8 mouse cellular contexts compared by ENCODE assay signal in the genomic region with DNA sequence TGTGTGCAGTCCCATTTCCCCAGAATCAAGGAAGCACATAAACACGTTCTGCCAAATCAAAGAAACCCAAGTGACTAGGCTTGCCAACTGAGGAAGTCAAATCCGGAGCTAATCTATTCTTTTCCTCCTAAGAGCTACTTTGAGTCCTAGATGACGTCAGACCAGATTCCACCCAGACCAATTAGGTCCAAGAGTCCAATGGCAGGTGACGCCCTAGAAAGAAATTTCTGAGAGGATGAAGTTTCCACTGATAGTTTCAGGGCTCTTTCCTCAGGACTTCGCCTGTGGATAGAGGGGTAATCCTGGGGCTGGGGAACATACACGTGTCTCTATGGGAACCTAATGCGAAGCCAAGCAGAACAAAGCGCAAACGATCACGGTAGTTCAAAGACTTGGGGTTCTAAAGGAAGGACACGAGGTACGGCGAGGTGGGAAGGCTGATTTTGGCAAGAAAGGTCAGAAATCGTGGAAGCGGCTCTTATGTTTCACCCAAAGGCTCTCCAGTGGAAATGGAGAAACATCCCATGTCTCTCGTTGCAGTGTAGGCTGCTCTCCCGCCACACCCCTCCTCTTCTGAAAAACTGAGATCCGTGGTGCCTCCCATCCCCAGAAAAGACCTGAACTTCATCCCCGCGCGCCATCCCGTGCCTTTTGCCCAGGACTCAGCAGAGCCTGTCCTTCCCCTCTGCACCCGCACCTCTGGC. TPM values are rescaled to one million over a fixed set of nuclear protein-coding genes. Genes with fewer than 3 reads are reported as not detected.
DNase-seq lines count a peak whose midpoint lies in the region; ATAC-seq and TF ChIP-seq lines count a peak whose summit lies in the region.

No protein-coding gene starts in this region.

- H3K27ac ChIP-seq in intestine, embryonic 16.5 days (ENCODE audit: low read length), result peak overlapping the region; percentile 97
- peak overlapping the region; percentile 90 for H3K27ac ChIP-seq in stomach, embryonic 14.5 days (ENCODE audit: low read length)

- peak overlapping the region; percentile 87 for H3K9ac ChIP-seq in intestine, embryonic 16.5 days (ENCODE audit: low read depth, low read length)
- peak overlapping the region; percentile 59 for H3K9ac ChIP-seq in stomach, embryonic 14.5 days (replicated peaks; ENCODE audit: low read depth, low read length)

- under 1% methylated on average over 23 of the region's 23 CpGs for WGBS in intestine, embryonic 16.5 days
- WGBS in lung, adult 2 months, result 2% methylated on average over 23 of the region's 23 CpGs
- under 1% methylated on average over 23 of the region's 23 CpGs for WGBS in stomach, embryonic 14.5 days

- peak; percentile 65 for ATAC-seq in intestine, embryonic 16.5 days
- ATAC-seq in stomach, embryonic 14.5 days (ENCODE audit: insufficient number of reproducible peaks, insufficient read depth, low FRiP score, low read depth), result no peak; the same call in 1 of the 2 replicates

- H3K4me3 ChIP-seq in intestine, embryonic 16.5 days (ENCODE audit: low read length), result peak overlapping the region; percentile 84
- peak overlapping the region; percentile 98 for H3K4me3 ChIP-seq in lung, adult 2 months (replicated peaks; ENCODE audit: extremely low read depth, low read depth, low read length)
- H3K4me3 ChIP-seq in stomach, embryonic 14.5 days (ENCODE audit: low read depth, low read length), result peak overlapping the region; percentile 66

- H3K9me3 ChIP-seq in intestine, embryonic 16.5 days (ENCODE audit: control insufficient read depth, low read length), result no peaks in the 10 kb centered on the region
- no peaks in the 10 kb centered on the region for H3K9me3 ChIP-seq in stomach, embryonic 14.5 days (ENCODE audit: control insufficient read depth, low read depth, low read length)

- peak overlapping the region; percentile 75 for H3K4me2 ChIP-seq in intestine, embryonic 16.5 days (ENCODE audit: low read depth, low read length)
- H3K4me2 ChIP-seq in stomach, embryonic 14.5 days (replicated peaks; ENCODE audit: low read depth, low read length), result peak overlapping the region; percentile 60

- TF ChIP-seq POLR2A in lung, adult 2 months (IDR thresholded peaks at IDR 0.05; ENCODE audit: borderline replicate concordance, extremely low read depth, low read depth, low read length), result no peak

- peak; percentile 50 for DNase-seq in gastrocnemius, adult 18-20 months (ENCODE audit: low spot score)
- DNase-seq in gastrocnemius, postnatal 36 days, result no peak
- DNase-seq in adrenal gland, postnatal 14 days, result peak; percentile 59
- peak; percentile 98 for DNase-seq in heart, adult 11 months
- DNase-seq in lung, adult 2 months, result peak; percentile 52
- no peak for DNase-seq in urinary bladder, postnatal 10 days (ENCODE audit: low spot score)

- H3K4me1 ChIP-seq in intestine, embryonic 16.5 days (ENCODE audit: control insufficient read depth, insufficient read depth, low read length), result peaks cover 23% of the 10 kb centered on the region
- H3K4me1 ChIP-seq in lung, adult 2 months (ENCODE audit: control insufficient read depth, insufficient read depth, low read length), result peaks cover 15% of the 10 kb centered on the region
- peaks cover 20% of the 10 kb centered on the region for H3K4me1 ChIP-seq in stomach, embryonic 14.5 days (ENCODE audit: control insufficient read depth, insufficient read depth, low read length)

- intact Hi-C loops in gastrocnemius, postnatal 36 days (cut with DNase I), result loop anchor here (2.0 kb wide), 1 partner anchor 23 kb away; a partner anchor contains a TSS

- H3K27me3 ChIP-seq in intestine, embryonic 16.5 days (replicated peaks; ENCODE audit: control insufficient read depth, insufficient read depth, low read length), result no peaks in the 10 kb centered on the region
- no peaks in the 10 kb centered on the region for H3K27me3 ChIP-seq in stomach, embryonic 14.5 days (ENCODE audit: control insufficient read depth, insufficient read depth, low read length)

- no peaks in the 10 kb centered on the region; the same call in 1 of the 2 replicates for H3K36me3 ChIP-seq in intestine, embryonic 16.5 days (ENCODE audit: control insufficient read depth, insufficient read depth, low read length)
- H3K36me3 ChIP-seq in stomach, embryonic 14.5 days (ENCODE audit: control insufficient read depth, insufficient read depth, low read length), result peaks cover 10% of the 10 kb centered on the region

- no peak for TF ChIP-seq CTCF in lung, adult 2 months (IDR thresholded peaks at IDR 0.05; ENCODE audit: insufficient read depth, low read length)

RNA-seq across cellular contexts. Expression of a gene that starts 0.6 kb away (rescaled TPM):
- total RNA-seq in gastrocnemius, adult 18-20 months (2021), result 10 to 100 TPM; 44.0 to 48.1 TPM
- 10 to 100 TPM; 38.0 to 43.5 TPM for total RNA-seq in gastrocnemius, postnatal 36 days (2021)
- total RNA-seq in adrenal gland, postnatal 14 days (2021), result 47.9 and 49.4 TPM in 2 replicates
- 86.4 and 88.6 TPM in 2 replicates for polyA plus RNA-seq in intestine, embryonic 16.5 days (2015; fragmentation: Nextera tagmentation; extraction: Ambion mirVana)
- polyA plus RNA-seq in lung, adult 2 months (2012; rRNA removed), result 71.3 and 81.7 TPM in 2 replicates
- 81.2 and 82.9 TPM in 2 replicates for polyA plus RNA-seq in stomach, embryonic 14.5 days (2014; fragmentation: Nextera tagmentation; extraction: Ambion mirVana)

RNA-seq across cellular contexts. Expression of a gene that starts 0.6 kb away (rescaled TPM):
- 10 to 100 TPM; 17.5 to 17.6 TPM for total RNA-seq in gastrocnemius, adult 18-20 months (2021)
- 10 to 100 TPM; 18.1 to 19.9 TPM for total RNA-seq in gastrocnemius, postnatal 36 days (2021)
- 81.5 and 90.2 TPM in 2 replicates for total RNA-seq in adrenal gland, postnatal 14 days (2021)
- 118 and 124 TPM in 2 replicates for polyA plus RNA-seq in intestine, embryonic 16.5 days (2015; fragmentation: Nextera tagmentation; extraction: Ambion mirVana)
- polyA plus RNA-seq in lung, adult 2 months (2012; rRNA removed), result 75.1 and 76.0 TPM in 2 replicates
- polyA plus RNA-seq in stomach, embryonic 14.5 days (2014; fragmentation: Nextera tagmentation; extraction: Ambion mirVana), result 126 and 142 TPM in 2 replicates

RNA-seq across cellular contexts. Expression of a gene that starts 15.0 kb away (rescaled TPM):
- 1 to 10 TPM; 1.0 to 1.5 TPM for total RNA-seq in gastrocnemius, adult 18-20 months (2021)
- total RNA-seq in gastrocnemius, postnatal 36 days (2021), result 1 to 10 TPM; 1.9 to 2.1 TPM
- 34.1 and 45.0 TPM in 2 replicates for total RNA-seq in adrenal gland, postnatal 14 days (2021)
- polyA plus RNA-seq in intestine, embryonic 16.5 days (2015; fragmentation: Nextera tagmentation; extraction: Ambion mirVana), result 228 and 248 TPM in 2 replicates
- polyA plus RNA-seq in lung, adult 2 months (2012; rRNA removed), result 23.5 and 27.6 TPM in 2 replicates
- 88.5 and 113 TPM in 2 replicates for polyA plus RNA-seq in stomach, embryonic 14.5 days (2014; fragmentation: Nextera tagmentation; extraction: Ambion mirVana)

RNA-seq across cellular contexts. Expression of a gene that starts 23.5 kb away (rescaled TPM):
- total RNA-seq in gastrocnemius, adult 18-20 months (2021), result 100 to 1,000 TPM in 1 of 2 experiments, 10 to 100 TPM in 1; 99.0 to 100 TPM
- 100 to 1,000 TPM in 1 of 2 experiments, 10 to 100 TPM in 1; 99.0 to 103 TPM for total RNA-seq in gastrocnemius, postnatal 36 days (2021)
- 177 and 186 TPM in 2 replicates for total RNA-seq in adrenal gland, postnatal 14 days (2021)
- polyA plus RNA-seq in intestine, embryonic 16.5 days (2015; fragmentation: Nextera tagmentation; extraction: Ambion mirVana), result 135 and 146 TPM in 2 replicates
- polyA plus RNA-seq in lung, adult 2 months (2012; rRNA removed), result 39.6 and 50.4 TPM in 2 replicates
- 131 and 135 TPM in 2 replicates for polyA plus RNA-seq in stomach, embryonic 14.5 days (2014; fragmentation: Nextera tagmentation; extraction: Ambion mirVana)

RNA-seq across cellular contexts. Expression of a gene that starts 23.6 kb away (rescaled TPM):
- 10 to 100 TPM; 13.3 to 15.1 TPM for total RNA-seq in gastrocnemius, adult 18-20 months (2021)
- total RNA-seq in gastrocnemius, postnatal 36 days (2021), result 10 to 100 TPM; 11.9 to 12.3 TPM
- total RNA-seq in adrenal gland, postnatal 14 days (2021), result 26.3 and 29.6 TPM in 2 replicates
- 60.6 and 62.2 TPM in 2 replicates for polyA plus RNA-seq in intestine, embryonic 16.5 days (2015; fragmentation: Nextera tagmentation; extraction: Ambion mirVana)
- polyA plus RNA-seq in lung, adult 2 months (2012; rRNA removed), result 9.5 and 12.5 TPM in 2 replicates
- 52.1 and 52.9 TPM in 2 replicates for polyA plus RNA-seq in stomach, embryonic 14.5 days (2014; fragmentation: Nextera tagmentation; extraction: Ambion mirVana)

Comparison
In these comparisons a context has a peak if more than half of its experiments do, and no peak if none do; other contexts are left out.
1. DNase-seq: peak in gastrocnemius, adult 18-20 months (single experiment), adrenal gland, postnatal 14 days (single experiment), heart, adult 11 months (single experiment) and lung, adult 2 months (single experiment); none in gastrocnemius, postnatal 36 days (0 of 2) and urinary bladder, postnatal 10 days (single experiment).
2. RNA of a gene that starts 15.0 kb away (total RNA-seq): 34.1 to 45.0 TPM in adrenal gland, postnatal 14 days; 1.9 to 2.1 TPM in gastrocnemius, postnatal 36 days and 1.0 to 1.5 TPM in gastrocnemius, adult 18-20 months; every median in the first group is over 10 times any median in the second.
3. Peak in every context shown above with its lines, with median percentiles within 50 percentile points of each other: H3K4me3 ChIP-seq.